Mouse (Mus musculus) 416B (cell line): ENCODE data around the gene Cers1.

Experiments
- DNase-seq: peaks from one replicate; pipeline ENCODE4 v3.0.0; 2011; ENCODE audit warnings: low read depth

Gene Cers1

GRCm38 (mm10) chr8:70316511-70317504, 1.2 kb downstream of the Cers1 start:
- no peak for DNase-seq

GRCm38 (mm10) chr8:70317872-70318271, 2.3 kb downstream of the Cers1 start:
- no peak for DNase-seq

- DNase-seq, result peak; percentile 31
Observed at GRCm38 (mm10) chr8:70323716-70324115, 8.1 kb downstream of the Cers1 start.

GRCm38 (mm10) chr8:70327512-70327911, 11.9 kb downstream of the Cers1 start:
- no peak for DNase-seq

GRCm38 (mm10) chr8:70329124-70329834, 13.7 kb downstream of the Cers1 start, which contains the start of gene Gdf1:
Gdf1 (plus strand) TSS chr8:70329817.
- DNase-seq, result no peak

- DNase-seq, result no peak
Observed at GRCm38 (mm10) chr8:70329835-70330740, 14.5 kb downstream of the Cers1 start.

GRCm38 (mm10) chr8:70330741-70331364, 15.3 kb downstream of the Cers1 start:
- DNase-seq, result no peak

GRCm38 (mm10) chr8:70331526-70331925, 16.0 kb downstream of the Cers1 start:
- DNase-seq, result no peak

- no peak for DNase-seq
Observed at GRCm38 (mm10) chr8:70332070-70332877, 16.7 kb downstream of the Cers1 start.

GRCm38 (mm10) chr8:70332878-70333202, 17.3 kb downstream of the Cers1 start:
- DNase-seq, result no peak

GRCm38 (mm10) chr8:70338931-70339330, 23.4 kb downstream of the Cers1 start:
- DNase-seq, result no peak

GRCm38 (mm10) chr8:70340659-70341058, 25.1 kb downstream of the Cers1 start:
- DNase-seq, result no peak

- peak; percentile 76 for DNase-seq
Observed at GRCm38 (mm10) chr8:70342007-70342406, 26.4 kb downstream of the Cers1 start.

- no peak for DNase-seq
Observed at GRCm38 (mm10) chr8:70343076-70343475, 27.5 kb downstream of the Cers1 start.

- DNase-seq, result peak; percentile 59
Observed at GRCm38 (mm10) chr8:70343696-70344095, 28.1 kb downstream of the Cers1 start.

GRCm38 (mm10) chr8:70344279-70344678, 28.7 kb downstream of the Cers1 start:
- DNase-seq, result no peak

GRCm38 (mm10) chr8:70347443-70347842, 31.9 kb downstream of the Cers1 start:
- no peak for DNase-seq

GRCm38 (mm10) chr8:70347860-70348420, 32.4 kb downstream of the Cers1 start:
- no peak for DNase-seq

- peak; percentile 70 for DNase-seq
Observed at GRCm38 (mm10) chr8:70351035-70351999, 35.7 kb downstream of the Cers1 start.
